Mouse (Mus musculus) embryonic facial prominence, embryonic 13.5 days (tissue): Measurements from ENCODE around the gene Olfr313. TPM values are rescaled to one million over a fixed set of nuclear protein-coding genes. Genes with fewer than 3 reads are reported as not detected.
A peak's percentile ranks its signal among the peaks of the same experiment; 100 is the strongest.

Source experiments
- ATAC-seq: fragments of 200-750 bp; cut with Nextera tagmentation; 2 replicates; pipeline ENCODE4 v1.8.0; 2017; ENCODE audit warnings: low read depth; ENCODE audit not compliant: insufficient number of reproducible peaks, insufficient read depth, low FRiP score, low TSS enrichment
- H3K27ac ChIP-seq: fragments of 300-500 bp; sonication (generic); 2 replicates; pipeline ENCODE4 v1.5.1; 2015; ENCODE audit warnings: moderate library complexity, mild to moderate bottlenecking, inconsistent platforms
- H3K27me3 ChIP-seq: fragments of 300-500 bp; sonication (generic); 2 replicates; pipeline ENCODE4 v1.6.1; 2015; ENCODE audit warnings: mild to moderate bottlenecking, inconsistent platforms
- H3K36me3 ChIP-seq: fragments of 300-500 bp; sonication (generic); 2 replicates; pipeline ENCODE4 v1.6.1; 2015; ENCODE audit warnings: mild to moderate bottlenecking, inconsistent platforms
- H3K4me1 ChIP-seq: fragments of 300-500 bp; sonication (generic); 2 replicates; pipeline ENCODE4 v1.6.1; 2015; ENCODE audit warnings: inconsistent platforms
- H3K4me2 ChIP-seq: fragments of 300-500 bp; sonication (generic); 2 replicates; pipeline ENCODE4 v1.6.1; 2015; ENCODE audit warnings: moderate library complexity, mild to moderate bottlenecking, inconsistent platforms
- H3K4me3 ChIP-seq: fragments of 300-500 bp; sonication (generic); 2 replicates; pipeline ENCODE4 v1.5.1; 2015; ENCODE audit warnings: mild to moderate bottlenecking, inconsistent platforms
- H3K9ac ChIP-seq: fragments of 300-500 bp; sonication (generic); 2 replicates; pipeline ENCODE4 v1.6.1; 2015; ENCODE audit warnings: mild to moderate bottlenecking, inconsistent platforms
- H3K9me3 ChIP-seq: fragments of 300-500 bp; sonication (generic); 2 replicates; pipeline ENCODE4 v1.6.1; 2016; ENCODE audit warnings: inconsistent platforms
- WGBS: fragments of 180-500 bp; shearing (Covaris S2); methylation state at CpG from one replicate; pipeline ENCODE4 v1.1.7; 2015; ENCODE audit warnings: mixed read lengths; 5-methylcytosine and 5-hydroxymethylcytosine counted together
- polyA plus RNA-seq: library from polyadenylated mRNA; unstranded; fragments of >200 nt; fragmentation: Nextera tagmentation; extraction: Ambion mirVana; gene quantifications from 2 replicates; pipeline ENCODE4 v1.2.1, GENCODE M21; 2015

Olfr313 gene
- polyA plus RNA-seq, 1 experiment from 2014 or later = not detected

DNA sequence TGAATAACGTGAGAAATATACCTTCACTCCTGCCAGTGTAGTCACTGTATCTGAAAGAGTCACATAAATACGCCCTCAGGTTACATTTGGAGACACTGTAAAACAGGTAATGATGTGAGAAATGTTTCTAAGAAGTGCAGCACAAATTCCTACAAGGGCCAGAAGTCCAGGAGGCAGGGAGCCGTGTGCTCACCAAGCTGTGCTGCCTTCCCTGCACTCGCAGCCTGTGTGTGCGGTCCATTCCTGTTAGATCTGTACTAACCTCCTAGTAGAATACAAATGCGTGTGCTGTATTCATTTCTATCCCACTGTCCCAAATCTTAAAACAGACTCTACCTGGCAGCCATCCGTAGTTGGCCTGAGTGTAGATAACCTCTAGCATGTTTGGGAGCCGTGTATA lies 45.9 kb downstream of the Olfr313 start:
- Histone ChIP-seq H3K27me3 (no peaks in the 10 kb centered on the region), H3K4me1 (no peaks in the 10 kb centered on the region), H3K4me3 (no peak overlapping the region), H3K9ac (no peak overlapping the region), H3K27ac (no peak overlapping the region), H3K9me3 (peaks cover 21% of the 10 kb centered on the region), H3K4me2 (no peak overlapping the region), H3K36me3 (peaks cover 54% of the 10 kb centered on the region)
- ATAC-seq = no peak
- 94% methylated on average over 8 of the region's 8 CpGs for WGBS

GRCm38 (mm10) chr11:58867039-58867953 lies 52.5 kb downstream of the Olfr313 start, which contains the start of gene 2810021J22Rik:
Gene 2810021J22Rik, plus strand, starts transcription at chr11:58867216.
- ATAC-seq = peak; percentile 86

GRCm38 (mm10) chr11:58867954-58868330 lies 53.1 kb downstream of the Olfr313 start:
- Histone ChIP-seq H3K27me3 (no peaks in the 10 kb centered on the region), H3K9me3 (no peaks in the 10 kb centered on the region), H3K27ac (0 out of 2 replicates have a peak overlapping the region, but pooled peaks have one; percentile 8), H3K4me1 (peaks cover 12% of the 10 kb centered on the region), H3K36me3 (peaks cover 28% of the 10 kb centered on the region), H3K9ac (peak overlapping the region; percentile 80; the same call in 1 of the 2 replicates), H3K4me2 (peak overlapping the region; percentile 82), H3K4me3 (peak overlapping the region; percentile 75)
- ATAC-seq = no peak
- WGBS = 77% methylated on average over 6 of the region's 6 CpGs

More at GRCm38 (mm10) chr11:58867039-58867953, 52.5 kb downstream of the Olfr313 start, which contains the start of gene 2810021J22Rik:
- Histone ChIP-seq H3K27me3 (no peaks in the 10 kb centered on the region), H3K9ac (peak within 1 kb of the TSS; percentile 80), H3K4me2 (peak within 1 kb of the TSS; percentile 82), H3K27ac (peak within 1 kb of the TSS; percentile 83), H3K36me3 (peaks cover 27% of the 10 kb centered on the region), H3K9me3 (no peaks in the 10 kb centered on the region), H3K4me3 (peak within 1 kb of the TSS; percentile 75), H3K4me1 (peaks cover 12% of the 10 kb centered on the region)
- WGBS = 5% methylated on average over 37 of the region's 37 CpGs

Other genes with a start within 250 kb of the Olfr313 start
- gene Olfr224, start 244.4 kb upstream of the Olfr313 start, polyA plus RNA-seq = not detected in 2 replicates
- gene Olfr325, start 237.3 kb upstream of the Olfr313 start, polyA plus RNA-seq = not detected in 2 replicates
- not detected in 2 replicates for gene Olfr324, start 219.9 kb upstream of the Olfr313 start, polyA plus RNA-seq
- not detected in 2 replicates for gene 2210407C18Rik, start 198.9 kb upstream of the Olfr313 start, polyA plus RNA-seq
- not detected in 2 replicates for gene Olfr323, start 184.5 kb upstream of the Olfr313 start, polyA plus RNA-seq
- gene Trim58, start 174.5 kb upstream of the Olfr313 start, polyA plus RNA-seq = 0.13 and 0.23 TPM in 2 replicates
- not detected in 2 replicates for gene Olfr322, start 156.2 kb upstream of the Olfr313 start, polyA plus RNA-seq
- gene Olfr320, start 133.9 kb upstream of the Olfr313 start, polyA plus RNA-seq = not detected in 2 replicates
- not detected in 2 replicates for gene Olfr319, start 115.8 kb upstream of the Olfr313 start, polyA plus RNA-seq
- not detected in 2 replicates for gene Olfr318, start 91.0 kb upstream of the Olfr313 start, polyA plus RNA-seq
- not detected in 2 replicates for gene Olfr317, start 75.8 kb upstream of the Olfr313 start, polyA plus RNA-seq
- not detected in 2 replicates for gene Olfr316, start 62.3 kb upstream of the Olfr313 start, polyA plus RNA-seq
- not detected in 2 replicates for gene Olfr315, start 41.8 kb upstream of the Olfr313 start, polyA plus RNA-seq
- not detected in 2 replicates for gene Olfr314, start 32.0 kb upstream of the Olfr313 start, polyA plus RNA-seq
- 0.69 TPM in 1 of 2 replicates, not detected in the other for gene Fam183b, start 13.0 kb upstream of the Olfr313 start, polyA plus RNA-seq
- gene Olfr312, start 14.2 kb downstream of the Olfr313 start, polyA plus RNA-seq = not detected in 2 replicates
- not detected in 2 replicates for gene Olfr311, start 24.3 kb downstream of the Olfr313 start, polyA plus RNA-seq
- gene Gm12258, start 32.2 kb downstream of the Olfr313 start, polyA plus RNA-seq = 10.8 and 12.3 TPM in 2 replicates
- 8.8 and 10.3 TPM in 2 replicates for gene 2810021J22Rik, start 52.2 kb downstream of the Olfr313 start, polyA plus RNA-seq
- 6.9 and 7.5 TPM in 2 replicates for gene Zfp39, start 89.2 kb downstream of the Olfr313 start, polyA plus RNA-seq
- gene Btnl10, start 102.9 kb downstream of the Olfr313 start, polyA plus RNA-seq = 0.14 TPM in 1 of 2 replicates, not detected in the other
- 254 and 255 TPM in 2 replicates for gene Rnf187, start 123.9 kb downstream of the Olfr313 start, polyA plus RNA-seq
- gene Hist3h2ba, start 133.9 kb downstream of the Olfr313 start, polyA plus RNA-seq = 45.4 and 46.9 TPM in 2 replicates
- gene Hist3h2a, start 139.7 kb downstream of the Olfr313 start, polyA plus RNA-seq = 34.0 and 34.3 TPM in 2 replicates
- gene Trim17, start 139.7 kb downstream of the Olfr313 start, polyA plus RNA-seq = 0.25 and 0.55 TPM in 2 replicates
- 21.7 and 23.5 TPM in 2 replicates for gene Trim11, start 163.1 kb downstream of the Olfr313 start, polyA plus RNA-seq